Mouse (Mus musculus): ENCODE measurements around the gene Gm13287. TPM values are rescaled to one million over a fixed set of nuclear protein-coding genes. Genes with fewer than 3 reads are reported as not detected.
A peak's percentile ranks its signal among the peaks of the same experiment; 100 is the strongest.
"Not testable (repeated sequence)": the region's sequence is repeated elsewhere in the genome, so short reads cannot be mapped to it uniquely, and the experiment has no call there.

Gene Gm13287
- not detected in 2 replicates for total RNA-seq (2017)

DNA sequence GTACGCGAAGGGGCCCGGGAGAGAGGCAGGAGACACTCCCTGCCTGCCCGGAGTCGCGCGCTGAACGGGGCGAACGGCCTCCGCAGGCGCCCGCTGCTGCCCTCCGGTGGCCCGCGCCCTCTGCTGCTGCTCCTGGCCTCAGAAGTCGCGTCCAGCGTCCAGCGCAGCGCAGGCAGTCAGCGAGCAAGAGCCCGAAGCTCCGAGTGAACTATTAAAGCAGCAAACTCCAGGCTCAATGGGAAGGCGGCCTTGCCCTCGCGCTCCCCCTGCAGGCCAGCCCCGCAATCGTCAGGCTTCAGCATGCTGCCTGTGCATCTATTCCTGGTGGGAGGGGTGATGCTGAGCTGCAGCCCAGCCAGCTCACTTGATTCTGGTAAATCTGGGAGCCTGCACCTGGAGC, at the start of gene Gm13287:
TSS of gene Gm13287 (plus strand) at position 301 of the 400 bp plus-strand sequence.
- not testable (repeated sequence) for ATAC-seq (replicated peaks in 1 of 2; ENCODE audit: insufficient read depth in 1 of 2, low FRiP score in 2 of 2, low TSS enrichment in 1 of 2, low read depth in 1 of 2, poor library complexity in 2 of 2, severe bottlenecking in 2 of 2)

DNA sequence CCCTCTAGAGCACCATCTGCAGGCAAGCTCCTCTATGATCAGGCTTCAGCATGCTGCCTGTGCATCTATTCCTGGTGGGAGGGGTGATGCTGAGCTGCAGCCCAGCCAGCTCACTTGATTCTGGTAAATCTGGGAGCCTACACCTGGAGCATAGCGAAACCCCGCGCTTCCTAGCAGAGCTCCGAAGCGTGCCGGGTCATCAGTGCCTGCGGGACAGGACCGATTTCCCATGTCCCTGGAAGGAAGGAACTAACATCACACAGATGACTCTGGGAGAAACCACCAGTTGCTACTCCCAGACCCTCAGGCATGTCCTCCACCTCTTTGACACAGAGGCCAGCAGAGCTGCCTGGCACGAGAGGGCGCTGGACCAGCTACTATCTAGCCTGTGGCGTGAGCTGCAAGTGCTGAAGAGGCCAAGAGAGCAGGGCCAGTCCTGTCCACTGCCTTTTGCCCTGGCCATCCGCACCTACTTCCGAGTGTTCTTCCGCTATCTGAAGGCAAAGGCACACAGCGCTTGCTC, 48.2 kb upstream of the Gm13287 start, which contains the start of gene Gm13271:
TSS of gene Gm13271 (plus strand) at position 51 of the 523 bp plus-strand sequence.
- not testable (repeated sequence) for ATAC-seq (replicated peaks in 1 of 2; ENCODE audit: insufficient read depth in 1 of 2, low FRiP score in 2 of 2, low TSS enrichment in 1 of 2, low read depth in 1 of 2, poor library complexity in 2 of 2, severe bottlenecking in 2 of 2)

DNA sequence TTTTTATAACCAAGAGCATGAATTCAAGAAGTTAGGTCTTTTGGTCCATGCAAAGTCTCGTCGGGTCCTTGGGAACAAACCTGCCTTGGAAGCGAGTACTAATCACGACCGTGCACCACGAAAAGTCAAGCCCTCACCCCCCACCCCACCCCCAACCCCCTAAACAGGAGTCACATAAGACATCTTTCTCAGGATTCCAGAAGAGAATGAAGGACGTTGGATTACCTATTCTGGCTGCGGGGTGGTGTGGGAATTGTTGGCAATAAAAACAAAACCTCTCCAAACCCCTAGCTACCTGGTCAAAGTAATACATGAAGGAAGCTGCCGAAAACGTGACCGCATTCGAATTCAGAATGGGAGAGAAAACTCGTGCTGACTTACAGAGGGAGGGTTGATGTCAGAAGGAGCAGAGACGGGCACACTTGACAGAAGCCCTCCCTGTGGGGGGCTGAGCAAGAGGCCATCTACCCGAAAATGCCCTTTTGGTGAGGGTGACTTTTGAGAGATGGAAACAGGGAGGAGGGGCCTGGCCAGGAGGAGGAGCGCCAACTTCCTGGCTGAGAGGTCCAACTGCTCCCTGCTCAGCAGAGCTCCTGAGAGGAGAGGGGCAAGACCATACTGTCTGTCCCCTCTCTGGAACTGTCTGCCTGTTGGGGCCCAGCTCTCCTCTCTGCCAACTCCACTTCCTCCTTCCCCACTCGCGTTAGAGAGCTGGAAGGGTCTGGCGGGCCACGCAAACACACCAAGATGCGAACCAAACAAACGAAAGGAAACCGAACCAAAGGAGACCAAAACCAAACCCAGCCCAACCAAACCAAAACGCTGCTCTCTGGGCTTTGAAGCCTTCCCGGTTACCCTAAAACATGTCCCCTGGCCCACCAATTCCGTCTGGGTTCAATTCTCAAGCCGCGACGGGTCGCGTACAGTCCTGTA, 46.2 kb upstream of the Gm13287 start:
- ATAC-seq (replicated peaks in 1 of 2; ENCODE audit: insufficient read depth in 1 of 2, low FRiP score in 2 of 2, low TSS enrichment in 1 of 2, low read depth in 1 of 2, poor library complexity in 2 of 2, severe bottlenecking in 2 of 2): not testable (repeated sequence)

DNA sequence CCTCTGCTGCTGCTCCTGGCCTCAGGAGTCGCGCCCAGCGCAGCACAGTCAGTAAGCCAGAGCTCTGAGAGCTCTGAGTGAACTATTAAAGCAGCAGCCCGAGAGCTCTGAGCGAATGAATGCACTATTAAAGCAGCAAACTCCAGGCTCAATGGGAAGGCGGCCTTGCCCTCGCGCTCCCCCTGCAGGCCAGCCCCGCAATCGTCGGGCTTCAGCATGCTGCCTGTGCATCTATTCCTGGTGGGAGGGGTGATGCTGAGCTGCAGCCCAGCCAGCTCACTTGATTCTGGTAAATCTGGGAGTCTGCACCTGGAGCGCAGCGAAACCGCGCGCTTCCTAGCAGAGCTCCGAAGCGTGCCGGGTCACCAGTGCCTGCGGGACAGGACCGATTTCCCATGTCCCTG, 45.4 kb upstream of the Gm13287 start:
- ATAC-seq (replicated peaks in 1 of 2; ENCODE audit: insufficient read depth in 1 of 2, low FRiP score in 2 of 2, low TSS enrichment in 1 of 2, low read depth in 1 of 2, poor library complexity in 2 of 2, severe bottlenecking in 2 of 2): peak; percentile 100

DNA sequence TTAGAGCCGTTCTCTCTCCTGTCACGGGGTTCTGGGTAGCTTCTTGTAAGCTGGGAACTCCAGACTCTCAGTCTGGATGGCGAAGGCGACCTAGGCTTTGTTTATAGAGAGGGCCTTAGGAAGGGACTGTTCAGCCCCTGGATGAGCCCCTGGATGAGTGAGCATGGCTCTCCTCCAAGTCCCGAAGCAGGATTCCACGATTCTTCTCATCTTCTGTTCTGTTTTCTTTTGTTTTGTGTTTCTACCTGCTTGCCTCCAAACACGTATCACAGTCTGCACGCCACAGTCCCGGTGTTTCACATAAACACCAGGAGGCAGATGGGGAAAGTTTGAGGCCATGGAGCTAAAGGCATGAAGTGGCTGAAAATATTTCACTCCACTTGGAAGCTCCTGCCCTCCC, 44.3 kb upstream of the Gm13287 start:
- ATAC-seq (replicated peaks in 1 of 2; ENCODE audit: insufficient read depth in 1 of 2, low FRiP score in 2 of 2, low TSS enrichment in 1 of 2, low read depth in 1 of 2, poor library complexity in 2 of 2, severe bottlenecking in 2 of 2): not testable (repeated sequence)

DNA sequence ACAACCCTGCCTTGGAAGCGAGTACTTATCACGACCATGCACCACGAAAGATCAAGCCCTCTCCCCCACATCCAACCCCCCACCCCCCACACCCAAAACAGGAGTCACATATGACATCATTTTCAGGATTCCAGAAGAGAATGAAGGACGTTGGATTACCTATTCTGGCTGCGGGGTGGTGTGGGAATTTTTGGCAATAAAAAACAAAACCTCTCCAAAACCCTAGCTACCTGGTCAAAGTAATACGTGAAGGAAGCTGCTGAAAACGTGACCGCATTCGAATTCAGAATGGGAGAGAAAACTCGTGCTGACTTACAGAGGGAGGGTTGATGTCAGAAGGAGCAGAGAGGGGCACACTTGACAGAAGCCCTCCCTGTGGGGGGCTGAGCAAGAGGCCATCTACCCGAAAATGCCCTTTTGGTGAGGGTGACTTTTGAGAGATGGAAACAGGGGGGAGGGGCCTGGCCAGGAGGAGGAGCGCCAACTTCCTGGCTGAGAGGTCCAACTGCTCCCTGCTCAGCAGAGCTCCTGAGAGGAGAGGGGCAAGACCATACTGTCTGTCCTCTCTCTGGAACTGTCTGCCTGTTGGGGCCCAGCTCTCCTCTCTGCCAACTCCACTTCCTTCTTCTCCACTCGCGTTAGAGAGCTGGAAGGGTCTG, 43.3 kb upstream of the Gm13287 start, which contains the start of gene Gm13283:
TSS of gene Gm13283 (plus strand) at position 510 of the 659 bp plus-strand sequence.
- not testable (repeated sequence) for ATAC-seq (replicated peaks in 1 of 2; ENCODE audit: insufficient read depth in 1 of 2, low FRiP score in 2 of 2, low TSS enrichment in 1 of 2, low read depth in 1 of 2, poor library complexity in 2 of 2, severe bottlenecking in 2 of 2)

DNA sequence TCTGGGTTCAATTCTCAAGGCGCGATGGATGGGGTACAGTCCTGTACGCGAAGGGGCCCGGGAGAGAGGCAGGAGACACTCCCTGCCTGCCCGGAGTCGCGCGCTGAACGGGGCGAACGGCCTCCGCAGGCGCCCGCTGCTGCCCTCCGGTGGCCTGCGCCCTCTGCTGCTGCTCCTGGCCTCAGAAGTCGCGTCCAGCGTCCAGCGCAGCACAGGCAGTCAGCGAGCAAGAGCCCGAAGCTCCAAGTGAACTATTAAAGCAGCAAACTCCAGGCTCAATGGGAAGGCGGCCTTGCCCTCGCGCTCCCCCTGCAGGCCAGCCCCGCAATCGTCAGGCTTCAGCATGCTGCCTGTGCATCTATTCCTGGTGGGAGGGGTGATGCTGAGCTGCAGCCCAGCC, 42.6 kb upstream of the Gm13287 start:
- ATAC-seq (replicated peaks in 1 of 2; ENCODE audit: insufficient read depth in 1 of 2, low FRiP score in 2 of 2, low TSS enrichment in 1 of 2, low read depth in 1 of 2, poor library complexity in 2 of 2, severe bottlenecking in 2 of 2): not testable (repeated sequence)

DNA sequence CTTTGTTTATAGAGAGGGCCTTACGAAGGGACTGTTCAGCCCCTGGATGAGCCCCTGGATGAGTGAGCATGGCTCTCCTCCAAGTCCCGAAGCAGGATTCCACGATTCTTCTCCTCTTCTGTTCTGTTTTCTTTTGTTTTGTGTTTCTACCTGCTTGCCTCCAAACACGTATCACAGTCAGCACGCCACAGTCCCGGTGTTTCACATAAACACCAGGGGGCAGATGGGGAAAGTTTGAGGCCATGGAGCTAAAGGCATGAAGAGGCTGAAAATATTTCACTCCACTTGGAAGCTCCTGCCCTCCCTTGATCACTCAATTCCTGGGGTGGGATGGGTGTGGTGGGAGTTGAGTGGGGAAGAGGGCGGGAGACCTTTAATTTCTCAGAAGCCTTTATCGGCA, 41.3 kb upstream of the Gm13287 start:
- not testable (repeated sequence) for ATAC-seq (replicated peaks in 1 of 2; ENCODE audit: insufficient read depth in 1 of 2, low FRiP score in 2 of 2, low TSS enrichment in 1 of 2, low read depth in 1 of 2, poor library complexity in 2 of 2, severe bottlenecking in 2 of 2)

DNA sequence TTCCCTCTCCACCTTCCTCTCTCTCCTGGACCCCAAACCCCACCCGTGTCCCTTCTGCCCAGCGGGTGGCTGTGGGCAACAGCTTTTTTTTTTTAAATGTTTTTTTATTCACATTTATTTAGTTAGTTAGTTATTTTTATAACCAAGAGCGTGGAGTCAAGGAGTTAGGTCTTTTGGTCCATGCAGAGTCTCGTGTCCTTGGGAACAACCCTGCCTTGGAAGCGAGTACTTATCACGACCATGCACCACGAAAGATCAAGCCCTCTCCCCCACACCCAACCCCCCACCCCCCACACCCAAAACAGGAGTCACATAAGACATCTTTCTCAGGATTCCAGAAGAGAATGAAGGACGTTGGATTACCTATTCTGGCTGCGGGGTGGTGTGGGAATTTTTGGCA, 40.7 kb upstream of the Gm13287 start:
- not testable (repeated sequence) for ATAC-seq (replicated peaks in 1 of 2; ENCODE audit: insufficient read depth in 1 of 2, low FRiP score in 2 of 2, low TSS enrichment in 1 of 2, low read depth in 1 of 2, poor library complexity in 2 of 2, severe bottlenecking in 2 of 2)

DNA sequence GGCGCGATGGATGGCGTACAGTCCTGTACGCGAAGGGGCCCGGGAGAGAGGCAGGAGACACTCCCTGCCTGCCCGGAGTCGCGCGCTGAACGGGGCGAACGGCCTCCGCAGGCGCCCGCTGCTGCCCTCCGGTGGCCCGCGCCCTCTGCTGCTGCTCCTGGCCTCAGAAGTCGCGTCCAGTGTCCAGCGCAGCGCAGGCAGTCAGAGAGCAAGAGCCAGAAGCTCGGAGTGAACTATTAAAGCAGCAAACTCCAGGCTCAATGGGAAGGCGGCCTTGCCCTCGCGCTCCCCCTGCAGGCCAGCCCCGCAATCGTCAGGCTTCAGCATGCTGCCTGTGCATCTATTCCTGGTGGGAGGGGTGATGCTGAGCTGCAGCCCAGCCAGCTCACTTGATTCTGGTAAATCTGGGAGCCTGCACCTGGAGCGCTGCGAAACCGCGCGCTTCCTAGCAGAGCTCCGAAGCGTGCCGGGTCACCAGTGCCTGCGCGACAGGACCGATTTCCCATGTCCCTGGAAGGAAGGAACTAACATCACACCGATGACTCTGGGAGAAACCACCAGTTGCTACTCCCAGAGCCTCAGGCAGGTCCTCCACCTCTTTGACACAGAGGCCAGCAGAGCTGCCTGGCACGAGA, 39.6 kb upstream of the Gm13287 start:
- ATAC-seq (replicated peaks in 1 of 2; ENCODE audit: insufficient read depth in 1 of 2, low FRiP score in 2 of 2, low TSS enrichment in 1 of 2, low read depth in 1 of 2, poor library complexity in 2 of 2, severe bottlenecking in 2 of 2): peak; percentile 73 to 85; a peak in 2 of 4 replicates

DNA sequence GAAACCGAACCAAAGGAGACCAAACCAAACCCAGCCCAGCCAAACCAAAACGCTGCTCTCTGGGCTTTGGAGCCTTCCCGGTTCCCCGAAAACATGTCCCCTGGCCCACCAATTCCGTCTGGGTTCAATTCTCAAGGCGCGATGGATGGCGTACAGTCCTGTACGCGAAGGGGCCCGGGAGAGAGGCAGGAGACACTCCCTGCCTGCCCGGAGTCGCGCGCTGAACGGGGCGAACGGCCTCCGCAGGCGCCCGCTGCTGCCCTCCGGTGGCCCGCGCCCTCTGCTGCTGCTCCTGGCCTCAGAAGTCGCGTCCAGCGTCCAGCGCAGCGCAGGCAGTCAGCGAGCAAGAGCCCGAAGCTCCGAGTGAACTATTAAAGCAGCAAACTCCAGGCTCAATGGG, 29.5 kb upstream of the Gm13287 start, which contains the start of gene Gm13290:
TSS of gene Gm13290 (plus strand) at position 301 of the 400 bp plus-strand sequence.
- not testable (repeated sequence) for ATAC-seq (replicated peaks in 1 of 2; ENCODE audit: insufficient read depth in 1 of 2, low FRiP score in 2 of 2, low TSS enrichment in 1 of 2, low read depth in 1 of 2, poor library complexity in 2 of 2, severe bottlenecking in 2 of 2)

DNA sequence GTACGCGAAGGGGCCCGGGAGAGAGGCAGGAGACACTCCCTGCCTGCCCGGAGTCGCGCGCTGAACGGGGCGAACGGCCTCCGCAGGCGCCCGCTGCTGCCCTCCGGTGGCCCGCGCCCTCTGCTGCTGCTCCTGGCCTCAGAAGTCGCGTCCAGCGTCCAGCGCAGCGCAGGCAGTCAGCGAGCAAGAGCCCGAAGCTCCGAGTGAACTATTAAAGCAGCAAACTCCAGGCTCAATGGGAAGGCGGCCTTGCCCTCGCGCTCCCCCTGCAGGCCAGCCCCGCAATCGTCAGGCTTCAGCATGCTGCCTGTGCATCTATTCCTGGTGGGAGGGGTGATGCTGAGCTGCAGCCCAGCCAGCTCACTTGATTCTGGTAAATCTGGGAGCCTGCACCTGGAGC, 26.4 kb upstream of the Gm13287 start, which contains the start of gene Gm13289:
TSS of gene Gm13289 (plus strand) at position 301 of the 400 bp plus-strand sequence.
- ATAC-seq (replicated peaks in 1 of 2; ENCODE audit: insufficient read depth in 1 of 2, low FRiP score in 2 of 2, low TSS enrichment in 1 of 2, low read depth in 1 of 2, poor library complexity in 2 of 2, severe bottlenecking in 2 of 2): not testable (repeated sequence)

DNA sequence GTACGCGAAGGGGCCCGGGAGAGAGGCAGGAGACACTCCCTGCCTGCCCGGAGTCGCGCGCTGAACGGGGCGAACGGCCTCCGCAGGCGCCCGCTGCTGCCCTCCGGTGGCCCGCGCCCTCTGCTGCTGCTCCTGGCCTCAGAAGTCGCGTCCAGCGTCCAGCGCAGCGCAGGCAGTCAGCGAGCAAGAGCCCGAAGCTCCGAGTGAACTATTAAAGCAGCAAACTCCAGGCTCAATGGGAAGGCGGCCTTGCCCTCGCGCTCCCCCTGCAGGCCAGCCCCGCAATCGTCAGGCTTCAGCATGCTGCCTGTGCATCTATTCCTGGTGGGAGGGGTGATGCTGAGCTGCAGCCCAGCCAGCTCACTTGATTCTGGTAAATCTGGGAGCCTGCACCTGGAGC, 23.5 kb upstream of the Gm13287 start, which contains the start of gene Gm13272:
TSS of gene Gm13272 (plus strand) at position 301 of the 400 bp plus-strand sequence.
- ATAC-seq (replicated peaks in 1 of 2; ENCODE audit: insufficient read depth in 1 of 2, low FRiP score in 2 of 2, low TSS enrichment in 1 of 2, low read depth in 1 of 2, poor library complexity in 2 of 2, severe bottlenecking in 2 of 2): not testable (repeated sequence)

DNA sequence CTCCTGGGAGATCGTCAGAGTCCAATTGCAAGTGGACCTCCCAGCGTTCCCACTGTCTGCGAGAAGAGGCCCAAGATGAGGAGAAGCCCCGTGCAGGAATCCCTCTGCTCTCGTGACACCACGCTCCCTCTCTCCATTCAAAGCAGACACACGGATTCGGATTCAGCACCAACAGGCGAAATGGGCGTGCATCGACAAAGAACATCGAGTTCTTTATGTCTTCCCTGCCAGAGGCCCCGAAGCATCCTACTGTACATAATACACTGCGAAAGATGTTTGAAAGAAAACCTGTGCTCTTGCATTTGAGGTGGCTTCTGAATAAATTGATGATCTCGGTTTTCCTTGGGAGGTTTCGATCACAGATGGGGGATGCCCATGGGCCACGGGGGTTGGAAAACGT, 22.7 kb upstream of the Gm13287 start:
- ATAC-seq (replicated peaks in 1 of 2; ENCODE audit: insufficient read depth in 1 of 2, low FRiP score in 2 of 2, low TSS enrichment in 1 of 2, low read depth in 1 of 2, poor library complexity in 2 of 2, severe bottlenecking in 2 of 2): not testable (repeated sequence)

DNA sequence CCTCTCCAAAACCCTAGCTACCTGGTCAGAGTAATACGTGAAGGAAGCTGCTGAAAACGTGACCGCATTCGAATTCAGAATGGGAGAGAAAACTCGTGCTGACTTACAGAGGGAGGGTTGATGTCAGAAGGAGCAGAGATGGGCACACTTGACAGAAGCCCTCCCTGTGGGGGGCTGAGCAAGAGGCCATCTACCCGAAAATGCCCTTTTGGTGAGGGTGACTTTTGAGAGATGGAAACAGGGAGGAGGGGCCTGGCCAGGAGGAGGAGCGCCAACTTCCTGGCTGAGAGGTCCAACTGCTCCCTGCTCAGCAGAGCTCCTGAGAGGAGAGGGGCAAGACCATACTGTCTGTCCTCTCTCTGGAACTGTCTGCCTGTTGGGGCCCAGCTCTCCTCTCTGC, 21.2 kb upstream of the Gm13287 start, which contains the start of gene Ifnz:
TSS of gene Ifnz (plus strand) at position 301 of the 400 bp plus-strand sequence.
- ATAC-seq (replicated peaks in 1 of 2; ENCODE audit: insufficient read depth in 1 of 2, low FRiP score in 2 of 2, low TSS enrichment in 1 of 2, low read depth in 1 of 2, poor library complexity in 2 of 2, severe bottlenecking in 2 of 2): not testable (repeated sequence)

DNA sequence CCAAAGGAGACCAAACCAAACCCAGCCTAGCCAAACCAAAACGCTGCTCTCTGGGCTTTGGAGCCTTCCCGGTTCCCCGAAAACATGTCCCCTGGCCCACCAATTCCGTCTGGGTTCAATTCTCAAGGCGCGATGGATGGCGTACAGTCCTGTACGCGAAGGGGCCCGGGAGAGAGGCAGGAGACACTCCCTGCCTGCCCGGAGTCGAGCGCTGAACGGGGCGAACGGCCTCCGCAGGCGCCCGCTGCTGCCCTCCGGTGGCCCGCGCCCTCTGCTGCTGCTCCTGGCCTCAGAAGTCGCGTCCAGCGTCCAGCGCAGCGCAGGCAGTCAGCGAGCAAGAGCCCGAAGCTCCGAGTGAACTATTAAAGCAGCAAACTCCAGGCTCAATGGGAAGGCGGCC, 20.7 kb upstream of the Gm13287 start:
- ATAC-seq (replicated peaks in 1 of 2; ENCODE audit: insufficient read depth in 1 of 2, low FRiP score in 2 of 2, low TSS enrichment in 1 of 2, low read depth in 1 of 2, poor library complexity in 2 of 2, severe bottlenecking in 2 of 2): not testable (repeated sequence)

DNA sequence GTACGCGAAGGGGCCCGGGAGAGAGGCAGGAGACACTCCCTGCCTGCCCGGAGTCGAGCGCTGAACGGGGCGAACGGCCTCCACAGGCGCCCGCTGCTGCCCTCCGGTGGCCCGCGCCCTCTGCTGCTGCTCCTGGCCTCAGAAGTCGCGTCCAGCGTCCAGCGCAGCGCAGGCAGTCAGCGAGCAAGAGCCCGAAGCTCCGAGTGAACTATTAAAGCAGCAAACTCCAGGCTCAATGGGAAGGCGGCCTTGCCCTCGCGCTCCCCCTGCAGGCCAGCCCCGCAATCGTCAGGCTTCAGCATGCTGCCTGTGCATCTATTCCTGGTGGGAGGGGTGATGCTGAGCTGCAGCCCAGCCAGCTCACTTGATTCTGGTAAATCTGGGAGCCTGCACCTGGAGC, 17.6 kb upstream of the Gm13287 start, which contains the start of gene Gm13276:
TSS of gene Gm13276 (plus strand) at position 301 of the 400 bp plus-strand sequence.
- not testable (repeated sequence) for ATAC-seq (replicated peaks in 1 of 2; ENCODE audit: insufficient read depth in 1 of 2, low FRiP score in 2 of 2, low TSS enrichment in 1 of 2, low read depth in 1 of 2, poor library complexity in 2 of 2, severe bottlenecking in 2 of 2)

Measured in hematopoietic stem cell, adult 5-6 weeks (primary cell).